Mouse (Mus musculus): ENCODE measurements around the gene Psg28.
A peak's percentile ranks its signal among the peaks of the same experiment; 100 is the strongest.
"Not testable (repeated sequence)": the region's sequence is repeated elsewhere in the genome, so short reads cannot be mapped to it uniquely, and the experiment has no call there.

Psg28 gene

GRCm38 (mm10) chr7:18431941-18432340 lies at the start of gene Psg28:
Gene Psg28 (minus strand): TSS chr7:18432041.
- not testable (repeated sequence) for DNase-seq (ENCODE audit: low spot score)

GRCm38 (mm10) chr7:18403407-18403806 lies 28.4 kb downstream of the Psg28 start:
- peak; percentile 1 for DNase-seq (ENCODE audit: low spot score)

GRCm38 (mm10) chr7:18402527-18403237 lies 29.2 kb downstream of the Psg28 start:
- peak; percentile 2 for DNase-seq (ENCODE audit: low spot score)

- not testable (repeated sequence) for DNase-seq (ENCODE audit: low spot score)
Measured at GRCm38 (mm10) chr7:18391483-18391882, 40.4 kb downstream of the Psg28 start.

DNA sequence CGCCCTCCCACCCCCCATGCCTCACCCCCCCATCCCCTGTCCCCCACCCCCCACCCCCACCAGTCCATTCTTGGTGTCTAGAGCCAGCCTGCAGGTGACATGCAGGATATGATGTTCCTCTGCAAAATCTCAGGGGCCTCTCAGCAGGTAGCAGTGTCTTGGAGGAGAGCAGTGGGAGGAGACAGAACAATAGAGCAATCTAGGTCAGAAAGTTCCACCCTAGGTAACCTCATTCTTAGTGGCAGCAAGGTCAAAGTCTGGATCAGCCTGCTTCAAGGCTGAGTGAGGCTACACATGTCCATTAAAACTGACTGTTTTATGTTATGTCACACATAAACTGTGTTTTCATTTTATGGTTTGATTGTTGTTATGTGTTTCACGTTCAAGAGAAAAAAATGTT lies 53.5 kb downstream of the Psg28 start:
- no peak for DNase-seq (ENCODE audit: low spot score)
